Mouse (Mus musculus) brain, embryonic 14.5 days (tissue): ENCODE measurements around the gene Pacs1.

ENCODE experiments used
- CTCF ChIP-seq: fragments of 200-500 bp; IDR thresholded peaks from 2 replicates; pipeline ENCODE4 v1.5.1; 2012; ENCODE audit warnings: inconsistent platforms, mild to moderate bottlenecking, moderate library complexity, borderline replicate concordance; ENCODE audit not compliant: insufficient read depth, insufficient read length; ENCODE audit errors: extremely low read depth
- POLR2A ChIP-seq: fragments of 200-500 bp; IDR thresholded peaks from 2 replicates; pipeline ENCODE4 v1.6.1; 2012; ENCODE audit warnings: mild to moderate bottlenecking, inconsistent platforms, borderline replicate concordance; ENCODE audit not compliant: poor library complexity, insufficient read depth, insufficient read length, severe bottlenecking; ENCODE audit errors: extremely low read depth

- no peak for TF ChIP-seq POLR2A
- no peak for TF ChIP-seq CTCF
Observed at GRCm38 (mm10) chr19:5085145-5085863, 187.6 kb downstream of the Pacs1 start, which contains the start of gene Tmem151a.
